Mouse (Mus musculus) heart, embryonic 16.5 days (tissue): ENCODE data around the gene Plekhg4. TPM values are rescaled to one million over a fixed set of nuclear protein-coding genes. Genes with fewer than 3 reads are reported as not detected.

ENCODE experiments used
- polyA plus RNA-seq: library from polyadenylated mRNA; unstranded; fragments of >200 nt; fragmentation: Nextera tagmentation; extraction: Ambion mirVana; gene quantifications from 2 replicates; pipeline ENCODE4 v1.2.1, GENCODE M21; 2015

Gene Plekhg4
- polyA plus RNA-seq, 1 experiment from 2014 or later, result 0.18 TPM

Other genes with a start within 250 kb of the Plekhg4 start
- gene Ces4a, start 241.5 kb upstream of the Plekhg4 start, polyA plus RNA-seq, result not detected in 2 replicates
- gene Cbfb, start 202.6 kb upstream of the Plekhg4 start, polyA plus RNA-seq, result 38.7 and 48.5 TPM in 2 replicates
- 20.8 and 22.5 TPM in 2 replicates for gene D230025D16Rik, start 148.1 kb upstream of the Plekhg4 start, polyA plus RNA-seq
- 12.7 and 13.1 TPM in 2 replicates for gene B3gnt9, start 118.1 kb upstream of the Plekhg4 start, polyA plus RNA-seq
- gene Tradd, start 108.7 kb upstream of the Plekhg4 start, polyA plus RNA-seq, result 20.3 and 25.4 TPM in 2 replicates
- gene Fbxl8, start 108.6 kb upstream of the Plekhg4 start, polyA plus RNA-seq, result 4.5 and 5.0 TPM in 2 replicates
- 0.27 and 0.29 TPM in 2 replicates for gene Hsf4, start 103.5 kb upstream of the Plekhg4 start, polyA plus RNA-seq
- gene Nol3, start 97.1 kb upstream of the Plekhg4 start, polyA plus RNA-seq, result 5.2 and 5.8 TPM in 2 replicates
- 5.4 and 6.7 TPM in 2 replicates for gene 4931428F04Rik, start 83.4 kb upstream of the Plekhg4 start, polyA plus RNA-seq
- gene Exoc3l, start 77.2 kb upstream of the Plekhg4 start, polyA plus RNA-seq, result 14.6 and 14.9 TPM in 2 replicates
- gene E2f4, start 75.6 kb upstream of the Plekhg4 start, polyA plus RNA-seq, result 50.8 and 61.1 TPM in 2 replicates
- 4.1 and 5.1 TPM in 2 replicates for gene Elmo3, start 67.7 kb upstream of the Plekhg4 start, polyA plus RNA-seq
- 0.80 and 0.84 TPM in 2 replicates for gene Lrrc29, start 47.0 kb upstream of the Plekhg4 start, polyA plus RNA-seq
- 82.1 and 84.2 TPM in 2 replicates for gene Tmem208, start 46.9 kb upstream of the Plekhg4 start, polyA plus RNA-seq
- gene Fhod1, start 25.3 kb upstream of the Plekhg4 start, polyA plus RNA-seq, result 1.1 and 2.3 TPM in 2 replicates
- 1.1 and 1.4 TPM in 2 replicates for gene Slc9a5, start 24.4 kb upstream of the Plekhg4 start, polyA plus RNA-seq
- 0.07 TPM in 1 of 2 replicates, not detected in the other for gene Kctd19, start 40.2 kb downstream of the Plekhg4 start, polyA plus RNA-seq
- gene Lrrc36, start 40.3 kb downstream of the Plekhg4 start, polyA plus RNA-seq, result 0.37 and 0.54 TPM in 2 replicates
- gene Tppp3, start 98.3 kb downstream of the Plekhg4 start, polyA plus RNA-seq, result 38.7 and 40.0 TPM in 2 replicates
- 26.3 and 31.3 TPM in 2 replicates for gene Zdhhc1, start 123.6 kb downstream of the Plekhg4 start, polyA plus RNA-seq
- gene Hsd11b2, start 145.5 kb downstream of the Plekhg4 start, polyA plus RNA-seq, result 0.24 and 0.25 TPM in 2 replicates
- gene Atp6v0d1, start 192.8 kb downstream of the Plekhg4 start, polyA plus RNA-seq, result 62.4 and 63.7 TPM in 2 replicates
- gene Ripor1, start 232.0 kb downstream of the Plekhg4 start, polyA plus RNA-seq, result 34.0 and 36.2 TPM in 2 replicates